Mouse (Mus musculus) G1E (cell line): ENCODE measurements around the gene Itsn1. TPM values are rescaled to one million over a fixed set of nuclear protein-coding genes. Genes with fewer than 3 reads are reported as not detected.

Source experiments
- ATAC-seq: 2 replicates; pipeline ENCODE4 v1.8.0; 2016; ENCODE audit warnings: mild to moderate bottlenecking; ENCODE audit not compliant: insufficient number of reproducible peaks, poor library complexity, low FRiP score, severe bottlenecking; ENCODE audit errors: extremely low read depth
- DNase-seq: peaks from one replicate; pipeline ENCODE4 v3.0.0; 2012; ENCODE audit warnings: low spot score
- H3K27me3 ChIP-seq: 2 replicates; pipeline ENCODE4 v1.6.1; 2012; ENCODE audit warnings: mild to moderate bottlenecking, low read length, inconsistent platforms; ENCODE audit not compliant: insufficient read depth
- H3K36me3 ChIP-seq: replicated peaks from 2 replicates; pipeline ENCODE3; 2012; ENCODE audit warnings: mild to moderate bottlenecking, inconsistent platforms
- H3K4me1 ChIP-seq: 2 replicates; pipeline ENCODE4 v1.6.1; 2012; ENCODE audit warnings: low read depth, low read length, inconsistent platforms, mixed read lengths; ENCODE audit not compliant: insufficient read depth
- H3K4me3 ChIP-seq: 2 replicates; pipeline ENCODE4 v1.5.1; 2012; ENCODE audit warnings: low read depth, mild to moderate bottlenecking, inconsistent platforms, low read length, moderate library complexity, mixed read lengths
- H3K9me3 ChIP-seq: replicated peaks from 2 replicates; pipeline ENCODE4 v1.6.1; 2012; ENCODE audit warnings: inconsistent platforms
- CTCF ChIP-seq: IDR thresholded peaks from 2 replicates; pipeline ENCODE4 v1.5.1; 2012; ENCODE audit warnings: low read depth, low read length, inconsistent platforms, mixed read lengths
- GATA1 ChIP-seq: IDR thresholded peaks from 2 replicates; pipeline ENCODE4 v1.6.1; 2012; ENCODE audit warnings: borderline replicate concordance, low read length, inconsistent platforms, mixed read lengths
- GATA2 ChIP-seq: IDR thresholded peaks from 2 replicates; pipeline ENCODE4 v1.6.1; 2012; ENCODE audit warnings: low read depth, low read length, inconsistent platforms, borderline replicate concordance
- POLR2AphosphoS5 ChIP-seq: IDR thresholded peaks from 2 replicates; pipeline ENCODE4 v1.6.1; 2012; ENCODE audit warnings: low read depth, low read length, inconsistent platforms; ENCODE audit not compliant: insufficient replicate concordance
- TAL1 ChIP-seq: conservative IDR thresholded peaks from 2 replicates; pipeline ENCODE4 v1.6.1; 2012; ENCODE audit warnings: low read depth, low read length, inconsistent platforms, mixed read lengths
- polyA plus RNA-seq: library from polyadenylated mRNA; stranded (reverse); fragments of >175 nt; gene quantifications from 2 replicates; pipeline ENCODE4 v1.2.3, GENCODE M21; 2012
- total RNA-seq, 2 experiments: library from RNA; stranded (forward) in 1 of 2; stranded (reverse) in 1 of 2; fragments of 200-1000 nt in 1 of 2; fragments of >200 nt in 1 of 2; fragmentation: Nextera tagmentation in 1 of 2; gene quantifications; 2 replicates each; pipeline ENCODE4 v1.2.3; 2014 to 2017

The Itsn1 gene
- total and polyA plus RNA-seq, 3 experiments, result 19.9 to 64.8 (median 32.6) TPM

DNA sequence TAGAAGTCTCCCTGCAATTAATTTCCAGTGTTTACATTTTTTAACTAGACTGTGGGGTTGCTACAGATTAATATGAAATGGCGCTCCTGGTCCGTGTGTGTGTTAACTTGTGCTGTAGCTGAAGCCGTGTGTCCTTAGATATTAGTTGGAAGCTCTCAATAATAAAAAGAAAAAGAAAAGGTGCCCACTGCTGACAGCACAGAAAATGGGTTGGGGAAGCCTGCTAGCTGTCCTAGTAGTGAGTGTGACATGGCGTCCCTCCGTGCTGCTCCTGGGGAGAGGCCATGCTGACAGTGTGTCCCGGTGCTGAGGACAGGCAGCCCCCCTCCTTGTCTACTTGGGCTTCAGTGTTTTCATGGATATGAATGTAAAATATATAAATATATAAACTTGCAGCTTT is 142.1 kb downstream of the Itsn1 start:
- Histone ChIP-seq H3K9me3 (no peaks in the 10 kb centered on the region), H3K36me3 (peaks cover 13% of the 10 kb centered on the region), H3K4me3 (no peak overlapping the region), H3K27me3 (peaks cover 11% of the 10 kb centered on the region; the same call in 1 of the 2 replicates), H3K4me1 (peaks cover 54% of the 10 kb centered on the region)
- no peak for ATAC-seq
- TF ChIP-seq CTCF (no peak), TAL1 (no peak), GATA2 (no peak), POLR2AphosphoS5 (no peak), GATA1 (no peak)
- no peak for DNase-seq

DNA sequence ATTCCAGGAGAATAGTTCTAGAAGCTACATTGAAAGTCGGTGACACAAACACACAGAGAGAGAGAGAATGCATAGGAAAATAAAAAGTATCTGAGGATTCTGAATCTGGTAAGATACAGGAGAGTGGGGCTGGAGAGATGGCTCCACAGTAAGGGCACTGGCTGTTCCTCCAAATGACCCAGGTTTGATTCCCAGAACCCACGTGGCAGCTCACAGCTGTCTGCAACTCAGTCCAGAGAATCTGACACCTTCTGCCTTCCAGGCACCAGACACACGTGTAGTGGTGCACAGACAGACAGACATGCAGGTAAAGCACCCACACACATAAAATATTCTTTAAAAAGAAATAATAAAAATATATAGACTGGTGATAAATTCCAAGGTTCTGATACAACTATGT is 144.6 kb downstream of the Itsn1 start:
- no peak for TF ChIP-seq GATA2
- TF ChIP-seq POLR2AphosphoS5, result no peak
- TF ChIP-seq GATA1, result no peak
- TF ChIP-seq CTCF, result no peak
- TF ChIP-seq TAL1, result no peak
- no peak overlapping the region for H3K4me3 ChIP-seq

DNA sequence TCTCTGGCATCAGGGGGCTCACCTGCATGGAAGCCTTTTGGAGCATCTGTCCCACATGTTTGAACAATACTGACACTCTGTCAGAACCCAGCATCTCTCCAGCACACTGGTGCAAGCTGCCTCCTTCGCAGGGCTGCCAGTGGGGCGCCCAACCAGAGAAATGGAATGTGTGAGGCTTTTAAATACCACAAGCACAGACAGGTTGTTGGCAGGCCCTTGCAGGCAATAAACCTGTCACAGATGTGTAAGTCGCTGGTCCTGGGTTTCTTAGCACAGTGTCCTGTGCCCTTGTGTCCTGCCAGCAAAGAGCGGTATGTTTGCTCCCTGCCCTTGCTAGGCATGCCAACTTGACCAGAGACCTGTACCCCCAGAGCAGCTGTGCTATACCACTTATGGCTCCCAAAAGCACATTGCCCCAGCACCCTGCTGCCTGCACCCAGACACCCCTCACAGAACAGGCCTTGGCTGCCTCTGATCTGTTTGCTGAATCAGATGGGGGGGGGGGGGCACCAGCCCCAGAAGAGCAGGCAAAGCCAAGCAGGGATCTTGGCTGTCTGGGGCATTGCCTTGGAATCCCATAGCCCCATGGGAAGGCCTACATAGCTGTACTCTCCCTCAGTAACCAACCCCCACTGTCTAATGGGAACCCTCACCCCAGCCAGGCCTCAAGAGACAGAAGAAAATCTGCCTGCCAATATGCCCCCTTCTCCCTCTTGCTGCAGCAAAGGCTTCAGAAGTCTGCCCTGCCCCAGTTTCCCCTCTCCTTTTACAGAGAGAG is 146.7 kb downstream of the Itsn1 start:
- H3K4me1 ChIP-seq, result peaks cover 32% of the 10 kb centered on the region
- no peak overlapping the region for H3K4me3 ChIP-seq
- TF ChIP-seq GATA2 (no peak), TAL1 (no peak)
- H3K36me3 ChIP-seq, result peaks cover 1% of the 10 kb centered on the region
- ATAC-seq (no peak), DNase-seq (no peak)
- no peaks in the 10 kb centered on the region for H3K9me3 ChIP-seq
- peaks cover 44% of the 10 kb centered on the region for H3K27me3 ChIP-seq

More for the DNA sequence above, 144.6 kb downstream of the Itsn1 start:
- H3K4me1 ChIP-seq, result peaks cover 49% of the 10 kb centered on the region
- ATAC-seq (no peak), DNase-seq (no peak)
- H3K9me3 ChIP-seq, result no peaks in the 10 kb centered on the region
- H3K36me3 ChIP-seq, result peaks cover 8% of the 10 kb centered on the region
- H3K27me3 ChIP-seq, result peaks cover 31% of the 10 kb centered on the region

DNA sequence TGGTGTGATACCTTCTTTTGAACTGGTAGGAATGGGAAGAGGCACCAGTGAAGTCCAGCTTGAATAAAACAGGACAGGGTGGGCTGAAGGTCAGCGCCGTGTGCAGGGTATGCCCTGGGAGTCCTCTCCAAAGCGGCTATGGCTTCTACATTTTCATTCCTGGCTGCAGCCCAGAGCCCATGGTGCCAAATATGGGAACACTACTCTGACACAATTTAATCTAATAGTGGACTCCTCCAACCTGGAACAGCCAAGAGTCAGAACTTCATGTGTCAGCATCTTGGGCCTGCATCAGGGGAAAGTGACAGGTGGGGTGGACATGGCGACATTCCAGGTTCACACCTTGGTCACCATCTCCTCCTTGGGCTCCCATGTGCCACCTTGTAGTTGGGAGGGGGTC is 147.4 kb downstream of the Itsn1 start:
- H3K9me3 ChIP-seq, result no peaks in the 10 kb centered on the region
- H3K36me3 ChIP-seq, result no peaks in the 10 kb centered on the region
- ATAC-seq (no peak), DNase-seq (no peak)
- H3K27me3 ChIP-seq, result peaks cover 51% of the 10 kb centered on the region
- H3K4me3 ChIP-seq, result no peak overlapping the region
- no peak for TF ChIP-seq GATA1
- TF ChIP-seq GATA2, result no peak
- no peak for TF ChIP-seq TAL1
- H3K4me1 ChIP-seq, result peaks cover 33% of the 10 kb centered on the region

DNA sequence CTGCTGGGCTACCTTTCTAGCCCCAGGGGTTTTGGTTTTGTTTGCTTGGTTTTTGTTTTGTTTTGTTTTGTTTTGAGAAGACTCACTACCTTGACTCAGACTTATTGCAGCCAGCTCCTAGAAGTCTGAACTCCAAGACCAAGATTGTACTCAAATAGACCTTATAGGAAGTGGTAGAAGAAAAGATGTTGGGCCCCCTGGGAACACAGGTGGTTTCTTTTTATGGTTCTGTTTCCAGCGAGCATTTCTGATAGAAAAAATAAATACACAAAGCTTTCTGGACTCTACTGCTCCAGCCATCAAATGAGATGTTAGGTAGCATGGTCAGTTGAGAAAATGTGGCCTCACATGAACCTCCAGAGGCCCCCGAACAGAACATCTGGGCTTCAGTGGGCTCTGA is 150.0 kb downstream of the Itsn1 start:
- Histone ChIP-seq H3K4me1 (peaks cover 36% of the 10 kb centered on the region), H3K9me3 (no peaks in the 10 kb centered on the region), H3K36me3 (no peaks in the 10 kb centered on the region), H3K4me3 (no peak overlapping the region), H3K27me3 (peaks cover 70% of the 10 kb centered on the region)
- DNase-seq, result no peak
- TF ChIP-seq GATA2 (no peak), POLR2AphosphoS5 (no peak), CTCF (no peak), TAL1 (no peak), GATA1 (no peak)
- ATAC-seq, result no peak

DNA sequence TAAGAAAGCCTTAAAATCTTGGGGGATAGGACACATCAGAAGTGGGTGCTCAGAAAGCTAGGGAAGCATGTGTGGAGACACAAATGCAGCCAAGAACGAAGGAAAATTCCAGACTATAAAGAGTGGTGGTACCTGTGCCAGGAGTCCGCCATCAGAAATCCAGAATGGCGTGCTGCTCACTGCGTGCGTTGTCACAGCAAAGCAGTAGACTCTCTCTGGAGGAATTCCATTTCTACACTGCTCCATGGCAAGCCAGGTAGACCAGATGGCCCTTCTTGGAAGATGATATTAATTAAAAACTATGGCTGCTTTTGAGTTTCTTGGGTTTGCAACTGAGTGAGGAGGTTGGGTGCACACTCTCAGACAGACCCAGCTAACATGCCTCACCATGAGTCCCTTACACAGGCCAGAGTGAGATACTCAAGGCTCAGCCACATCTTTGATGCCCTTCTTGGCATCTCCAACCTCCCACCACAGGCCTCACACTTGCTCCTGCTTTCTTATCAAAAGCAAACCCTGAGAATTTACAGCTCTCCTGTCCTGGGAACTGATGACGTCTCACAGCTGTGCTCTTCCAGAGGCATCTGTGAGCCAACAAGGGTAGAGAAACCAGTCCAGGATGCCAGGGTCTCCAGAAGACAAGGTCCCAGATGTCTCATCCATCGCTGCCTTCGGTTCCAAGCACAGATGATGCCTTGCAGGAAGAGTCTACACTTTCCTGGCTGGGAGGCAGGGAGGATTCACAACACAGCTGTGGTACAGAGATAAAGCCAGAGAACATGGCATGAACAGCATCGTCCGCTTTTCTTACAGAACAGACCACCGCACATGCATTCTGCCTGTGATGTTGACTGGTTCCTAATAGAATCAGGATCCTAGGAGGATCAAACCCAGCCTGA is 152.0 kb downstream of the Itsn1 start:
- ATAC-seq (no peak), DNase-seq (no peak)
- Histone ChIP-seq H3K4me3 (no peak overlapping the region), H3K4me1 (peaks cover 39% of the 10 kb centered on the region), H3K36me3 (no peaks in the 10 kb centered on the region), H3K27me3 (peaks cover 62% of the 10 kb centered on the region), H3K9me3 (no peaks in the 10 kb centered on the region)
- no peak for TF ChIP-seq GATA1
